Mouse (Mus musculus) ES-CJ7 (cell line): Measurements from ENCODE around the gene Tmem150c.
A peak's percentile ranks its signal among the peaks of the same experiment; 100 is the strongest.

Experiments
- DNase-seq: peaks from one replicate; pipeline ENCODE4 v3.0.0; 2011; ENCODE audit warnings: low read depth, low spot score

Gene Tmem150c

DNA sequence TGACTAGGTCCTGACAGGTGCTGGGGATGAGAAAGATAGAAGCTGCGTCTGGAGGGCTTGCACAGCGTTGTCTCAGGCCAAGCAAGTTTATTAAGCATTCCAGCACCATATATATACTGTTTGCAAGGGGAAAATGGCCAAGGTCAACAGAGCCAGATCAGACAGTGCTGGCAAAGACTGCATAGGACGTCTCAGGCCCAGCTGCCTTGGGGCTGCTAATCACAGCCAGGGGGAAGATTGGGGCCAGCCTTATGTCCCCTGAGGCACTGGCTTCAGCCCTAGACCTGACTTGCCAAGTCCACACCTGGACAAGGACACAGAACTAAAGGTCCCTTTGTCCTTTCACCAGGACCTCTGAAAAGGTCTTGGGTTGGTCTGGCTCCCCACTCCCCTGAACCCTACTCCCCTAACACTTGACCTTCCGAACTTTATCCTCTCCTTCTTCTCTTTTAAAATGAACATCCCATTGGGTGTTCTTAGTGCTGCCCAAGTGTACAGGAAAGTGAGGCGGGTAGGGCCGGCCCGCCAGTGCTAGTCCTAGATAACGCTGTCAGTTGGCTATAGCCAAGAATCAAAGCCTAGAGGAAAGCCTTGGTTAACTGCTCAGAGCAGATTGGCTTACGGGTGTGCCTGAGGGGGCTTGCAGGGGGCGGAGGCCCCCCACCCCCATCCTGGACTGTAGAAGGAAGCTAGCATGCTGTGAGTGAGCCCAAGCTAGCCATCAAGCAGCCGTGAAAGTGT lies 104.6 kb downstream of the Tmem150c start:
- DNase-seq = no peak

DNA sequence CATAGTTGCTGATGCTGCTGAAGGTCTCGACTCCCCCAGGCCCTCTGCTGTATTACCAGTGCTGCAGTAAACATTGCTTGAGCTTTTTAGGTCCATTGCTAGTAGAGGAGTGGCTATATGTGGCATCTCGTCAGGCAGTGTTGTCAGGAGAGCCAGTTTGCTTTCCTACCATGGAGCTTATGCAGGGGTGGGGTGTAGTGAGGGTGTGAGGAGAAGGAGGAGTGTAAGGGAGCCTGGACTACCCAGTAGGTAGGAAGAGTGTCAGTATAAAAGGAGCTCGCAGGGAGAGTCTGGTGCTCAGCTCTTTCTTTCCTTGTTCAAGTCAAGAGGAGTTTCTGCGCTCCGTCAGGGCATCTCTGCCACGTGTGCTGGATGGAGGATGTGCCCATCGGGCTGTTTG lies 106.9 kb downstream of the Tmem150c start:
- no peak for DNase-seq

DNA sequence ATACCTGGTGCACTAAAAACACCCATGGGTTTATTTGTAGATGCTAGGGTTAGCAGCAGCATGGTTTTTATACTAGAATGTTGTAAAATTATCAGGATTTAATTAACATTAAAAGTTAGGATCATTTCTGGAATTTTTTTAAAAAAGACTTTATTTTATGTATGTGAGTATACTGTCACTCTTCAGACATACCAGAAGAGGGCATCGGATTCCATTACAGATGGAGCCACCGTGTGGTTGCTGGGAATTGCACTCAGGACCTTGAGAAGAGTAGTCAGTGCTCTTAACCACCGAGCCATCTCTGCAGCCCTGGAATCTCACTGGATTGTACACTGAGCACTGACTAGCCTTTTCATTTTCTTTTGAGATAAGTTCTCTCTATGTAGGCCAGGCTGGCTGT lies 109.7 kb downstream of the Tmem150c start:
- DNase-seq = no peak

DNA sequence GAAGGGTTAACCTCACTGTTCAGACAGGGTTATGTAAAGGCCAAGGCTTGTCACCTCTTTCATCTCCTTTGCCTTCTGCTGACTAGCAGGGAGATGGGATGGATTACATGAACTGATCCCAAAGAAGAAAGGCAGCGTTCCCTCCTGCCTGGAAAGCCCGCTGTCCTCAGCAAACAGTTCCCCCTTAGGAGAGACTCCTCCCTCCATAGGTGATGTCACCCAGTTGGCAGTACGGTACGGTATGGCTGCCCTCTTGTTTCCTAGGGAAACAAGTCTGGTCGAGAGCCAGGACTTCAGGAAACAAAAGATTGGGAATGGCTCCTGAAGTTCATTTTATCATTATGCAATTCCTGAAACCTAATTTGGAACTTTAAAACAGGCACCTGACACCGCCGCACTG lies 111.7 kb downstream of the Tmem150c start:
- DNase-seq = no peak

DNA sequence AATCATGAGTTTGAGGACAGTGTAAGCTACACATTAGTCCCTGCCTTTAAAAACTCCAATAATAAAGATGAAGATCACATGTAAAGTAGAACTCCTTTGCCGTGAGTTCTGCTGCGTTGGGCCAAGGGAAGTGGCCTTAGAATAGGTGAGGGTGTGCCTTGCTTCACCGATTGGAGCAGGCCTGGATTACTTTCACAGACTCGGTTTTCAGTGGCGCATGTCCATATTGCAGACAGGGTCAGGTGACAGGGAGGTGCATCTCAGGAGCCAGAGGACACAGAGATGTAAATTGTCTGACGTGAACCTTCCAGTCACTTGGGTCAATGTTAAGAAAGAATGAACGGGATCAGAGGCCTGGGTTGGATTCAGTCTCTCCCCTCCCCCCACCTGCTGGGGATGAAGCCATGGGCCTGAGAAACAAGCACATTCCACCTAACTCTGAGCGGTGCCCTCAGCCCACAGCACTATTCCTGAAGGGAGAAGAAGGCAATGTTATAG lies 112.4 kb downstream of the Tmem150c start:
- peak; percentile 77 for DNase-seq

DNA sequence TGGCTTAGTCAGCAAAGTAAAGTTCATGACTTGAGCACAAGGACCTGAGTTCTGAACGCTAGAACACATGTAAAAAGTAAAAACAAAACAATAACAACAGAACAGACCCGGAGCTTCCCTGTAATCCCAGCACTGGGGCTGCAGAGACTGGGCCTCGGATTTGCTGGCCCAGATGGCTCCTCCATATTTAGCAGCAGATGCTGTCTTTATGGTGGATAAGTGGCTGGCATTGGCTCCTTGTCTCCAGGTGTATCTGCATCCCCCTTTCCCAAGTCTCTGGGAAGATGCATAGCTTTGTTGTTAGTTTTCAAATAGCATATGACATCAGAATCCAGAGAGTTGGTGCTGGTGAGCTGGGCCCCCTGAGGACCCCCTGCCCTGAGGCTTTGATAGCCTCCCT lies 113.5 kb downstream of the Tmem150c start:
- DNase-seq = no peak

DNA sequence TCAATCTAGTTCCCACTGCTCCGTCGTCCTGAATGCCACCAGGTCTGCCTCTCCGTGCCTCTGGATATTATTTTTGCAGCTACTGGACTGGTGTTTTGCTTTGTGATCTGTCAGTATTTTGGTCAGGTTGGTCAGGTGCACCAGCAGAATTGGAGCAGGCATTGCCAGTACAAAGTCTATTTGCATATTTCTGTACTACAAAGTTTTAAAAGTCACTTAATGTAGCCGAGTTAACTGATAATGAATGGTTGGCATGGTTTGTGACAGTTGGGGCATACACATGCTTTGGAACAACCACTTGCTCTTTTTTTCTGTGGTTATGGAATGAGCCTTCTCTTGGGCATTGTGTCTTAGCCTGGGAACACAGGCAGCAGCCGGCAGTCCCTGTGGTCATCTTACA lies 115.0 kb downstream of the Tmem150c start:
- no peak for DNase-seq

DNA sequence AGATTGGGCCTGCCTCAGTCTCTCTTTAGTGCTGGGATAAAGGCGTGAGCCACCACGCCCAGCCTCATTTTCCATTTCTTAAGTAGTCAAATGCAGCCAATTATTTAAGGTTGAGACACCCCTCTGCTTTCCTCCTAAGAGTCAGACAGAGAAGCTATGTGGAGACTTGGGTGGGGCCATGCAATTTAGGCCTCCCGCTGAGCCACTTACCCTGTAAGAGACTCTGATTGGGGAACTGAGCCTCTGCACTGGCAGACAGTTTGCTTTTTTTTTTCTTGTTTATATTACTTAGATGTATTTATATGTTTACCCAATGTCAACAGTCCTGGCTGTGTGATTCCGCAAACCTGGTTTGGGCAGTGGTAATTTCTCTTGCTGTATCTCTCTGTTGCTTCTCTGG lies 115.6 kb downstream of the Tmem150c start:
- DNase-seq = peak; percentile 95

DNA sequence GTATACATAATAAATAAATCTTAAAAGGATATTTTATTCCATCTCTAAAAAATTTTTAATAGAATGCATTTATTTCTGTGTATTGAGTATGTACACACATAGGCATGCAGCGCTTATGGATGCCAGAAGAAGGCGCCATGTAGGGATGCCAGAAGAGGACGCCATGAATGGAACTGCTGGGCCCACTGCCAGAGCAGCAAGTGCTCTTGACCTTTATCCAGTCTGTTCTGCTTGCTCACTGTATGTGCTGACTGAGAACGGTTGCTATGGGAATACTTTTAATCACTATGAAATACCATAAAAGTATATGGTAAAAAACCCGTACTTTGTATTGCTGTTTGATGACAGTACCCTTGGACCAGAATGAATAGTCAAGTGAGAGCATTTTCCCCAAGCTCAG lies 116.2 kb downstream of the Tmem150c start:
- DNase-seq = peak; percentile 62

DNA sequence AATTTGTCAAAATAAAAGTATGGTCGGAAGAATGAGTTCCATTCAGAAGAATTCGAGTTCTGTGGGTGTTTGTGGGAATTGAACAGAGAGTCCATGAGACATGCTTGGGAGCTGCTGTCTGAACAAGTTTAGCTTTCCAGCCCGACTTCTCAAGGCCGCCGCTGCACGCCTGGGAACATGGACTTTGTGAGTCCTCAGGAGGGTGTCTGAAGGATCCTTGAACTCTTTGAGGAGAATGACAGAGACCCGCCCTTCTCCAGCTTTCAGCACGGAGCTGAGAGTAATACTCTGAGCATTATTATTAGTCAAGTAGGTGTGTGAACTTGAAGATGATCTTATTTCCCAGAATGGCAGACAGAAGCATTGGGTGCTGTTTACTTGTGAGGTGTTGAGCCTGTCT lies 117.1 kb downstream of the Tmem150c start:
- no peak for DNase-seq

DNA sequence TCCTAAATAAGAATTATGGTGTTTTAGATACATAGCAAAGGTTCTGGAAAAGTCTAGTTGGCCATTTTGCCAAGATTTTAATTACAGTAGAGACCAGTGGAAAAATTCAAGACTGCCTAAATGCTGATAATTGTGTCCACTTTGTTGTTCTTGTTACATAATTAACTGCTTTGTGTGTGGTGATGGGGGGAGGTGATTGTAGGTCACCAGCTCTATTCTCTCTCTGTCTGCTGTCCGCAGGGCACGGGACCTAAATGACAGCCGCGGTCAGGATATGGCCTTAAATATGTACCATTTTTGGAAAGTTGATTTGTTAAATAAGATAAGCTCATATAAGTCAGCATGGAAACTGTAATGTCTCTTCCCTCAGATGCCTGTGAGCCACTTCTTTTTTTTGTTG lies 118.3 kb downstream of the Tmem150c start:
- DNase-seq = no peak

DNA sequence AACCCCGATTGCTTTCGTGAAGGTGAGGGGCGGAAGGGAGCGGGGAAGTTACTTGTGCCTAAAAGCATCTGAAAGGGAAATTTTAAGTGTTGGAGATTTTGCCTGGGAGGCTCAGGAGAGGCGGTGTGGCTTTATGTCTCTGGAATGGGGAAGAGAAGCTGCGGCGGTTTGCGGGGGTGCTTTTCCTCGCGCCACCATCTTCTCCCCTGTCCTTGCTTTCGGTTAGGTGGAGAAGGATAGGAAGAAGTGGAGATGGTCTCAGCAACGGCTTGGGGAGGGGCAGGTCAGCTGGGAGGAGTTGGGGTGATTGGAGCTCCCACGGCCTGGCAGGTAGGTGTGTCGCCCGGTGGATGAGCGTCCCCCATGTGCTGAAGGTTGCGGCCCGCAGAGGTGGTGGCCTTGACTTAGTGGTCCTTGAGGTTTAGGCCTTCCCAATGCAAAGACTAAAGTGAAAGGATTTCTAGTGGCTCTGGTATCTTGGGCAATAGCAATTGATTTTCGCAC lies 119.3 kb downstream of the Tmem150c start:
- DNase-seq = peak; percentile 62

DNA sequence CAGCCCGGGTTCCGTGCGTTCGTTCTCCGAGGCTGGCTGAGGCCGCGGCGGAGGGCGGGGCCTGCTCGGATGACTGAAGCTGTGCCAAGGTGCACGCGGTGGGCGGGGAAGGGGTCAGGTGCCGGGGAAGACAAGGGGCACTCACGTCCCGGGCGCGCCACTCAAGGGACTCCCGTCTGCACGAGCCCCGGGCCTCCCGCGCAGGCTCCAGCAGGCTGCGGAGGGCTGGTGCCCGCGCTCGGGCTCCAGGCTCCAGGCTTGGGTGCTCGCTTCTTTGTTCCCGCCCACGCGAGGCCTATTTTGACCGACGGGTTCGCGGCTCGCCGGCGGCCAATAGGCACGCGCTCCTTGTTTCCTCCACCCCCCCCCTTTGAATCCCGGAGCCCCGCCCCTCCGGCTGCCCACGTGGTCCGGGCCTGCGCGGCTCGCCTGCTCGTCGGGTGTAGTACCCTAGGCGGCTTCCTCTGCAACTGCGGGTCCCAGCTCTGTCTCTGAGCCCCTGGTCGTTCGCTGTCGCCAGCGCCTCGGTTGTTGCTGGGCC lies 119.9 kb downstream of the Tmem150c start, which contains the start of the genes Hnrnpdl and Enoph1:
Hnrnpdl (minus strand) TSS at position 63 of the 541 bp plus-strand sequence.
Enoph1 (plus strand) TSS at position 384 of the 541 bp plus-strand sequence.
- peak; percentile 91 for DNase-seq

DNA sequence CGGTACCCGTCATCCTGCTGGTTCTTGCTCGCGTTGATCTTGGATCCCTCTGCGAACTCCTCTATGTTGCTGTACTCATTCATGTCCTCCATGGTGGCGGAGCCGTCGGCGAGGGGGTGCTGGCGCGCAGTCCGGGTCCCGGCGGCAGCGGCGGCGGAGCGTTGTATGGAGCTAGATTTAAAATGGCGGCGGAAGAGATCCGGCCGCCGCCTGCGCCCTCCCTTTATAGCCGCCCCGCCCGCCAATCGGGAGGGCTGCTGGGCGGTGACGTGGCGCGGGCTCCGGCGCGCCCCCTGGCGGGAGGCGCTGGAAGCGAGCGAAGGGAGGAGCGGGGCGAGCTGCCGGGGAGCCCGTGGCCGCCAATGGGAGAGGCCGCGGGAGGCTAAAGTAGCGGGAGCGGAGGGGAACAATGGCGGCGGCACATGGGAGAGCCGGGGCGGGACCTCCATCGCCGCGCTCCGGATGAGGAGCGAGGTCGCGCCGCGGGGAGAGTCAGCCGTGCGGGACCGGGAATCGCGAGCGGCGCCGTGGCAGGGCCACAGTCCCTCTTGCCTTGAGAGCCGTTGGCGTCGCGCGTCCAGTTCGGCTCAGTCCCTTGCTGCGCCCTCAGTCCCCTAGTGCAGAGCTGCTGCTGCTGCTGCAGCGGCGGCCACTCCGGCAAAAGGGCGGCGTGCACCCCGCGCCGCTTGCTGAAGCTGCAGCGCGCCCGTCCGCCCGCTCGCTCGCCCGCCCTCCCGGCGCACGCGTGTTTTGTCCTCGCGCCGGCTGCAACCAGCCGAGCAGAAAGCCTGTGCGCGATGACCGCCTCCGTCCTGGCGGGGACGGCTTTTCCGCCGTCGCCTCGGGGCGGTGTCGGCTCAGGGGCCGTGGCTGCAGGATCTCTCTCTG lies 120.7 kb downstream of the Tmem150c start:
- DNase-seq = peak; percentile 88

DNA sequence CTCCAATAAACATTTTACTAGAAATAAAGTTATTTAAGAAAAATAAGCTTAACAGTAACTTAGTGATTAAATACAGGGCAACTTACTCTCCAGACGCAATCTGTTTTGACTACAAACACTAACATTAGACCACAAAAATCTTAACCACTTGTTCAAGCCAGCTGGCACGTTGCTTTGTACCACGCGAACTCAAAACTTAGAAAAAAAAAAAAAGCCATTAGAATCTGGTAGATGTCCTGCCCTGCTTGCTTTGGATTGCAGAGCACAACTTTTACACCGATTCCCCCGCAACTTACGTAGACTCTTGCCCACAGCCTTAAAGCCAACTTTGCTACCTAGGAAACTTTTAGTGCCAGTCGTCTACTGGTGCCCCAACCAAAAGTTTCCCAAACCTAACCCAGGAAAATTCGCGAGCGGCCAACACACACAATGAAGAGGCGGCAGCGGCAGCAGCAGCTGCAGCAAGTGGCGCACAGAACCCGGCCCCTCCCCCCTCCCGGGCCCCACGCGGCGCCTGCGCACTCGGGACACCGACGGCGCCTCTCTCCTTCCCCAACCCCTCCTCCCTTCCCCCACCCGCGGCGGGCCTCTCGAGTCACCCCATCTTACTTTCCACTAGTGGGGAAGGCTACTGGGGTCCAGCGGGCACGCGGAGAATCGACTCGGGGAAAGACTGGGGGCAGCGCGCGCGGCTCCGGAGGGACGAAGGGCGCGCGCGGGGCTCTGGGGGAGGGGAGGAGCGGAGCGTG lies 121.5 kb downstream of the Tmem150c start:
- peak; percentile 77 for DNase-seq

DNA sequence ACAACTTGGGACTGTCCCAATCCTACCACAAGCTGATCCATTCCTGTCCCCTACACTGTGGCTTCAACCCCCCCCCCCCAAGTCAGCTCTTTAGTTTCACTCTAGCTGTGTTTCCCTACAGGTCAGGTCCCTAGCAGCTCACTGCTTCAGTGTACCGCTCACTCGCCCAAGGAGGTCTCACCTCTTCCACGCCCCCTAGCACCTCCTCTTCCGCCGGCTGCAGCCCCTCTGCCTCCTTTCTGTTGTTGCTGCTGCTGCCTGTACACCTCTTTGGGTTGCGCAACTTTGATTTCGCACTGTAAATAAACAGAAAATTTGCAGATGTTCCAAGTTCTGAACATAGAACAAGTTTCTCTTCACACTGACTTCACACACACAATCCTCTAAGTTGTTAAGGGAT lies 122.9 kb downstream of the Tmem150c start:
- peak; percentile 73 for DNase-seq

DNA sequence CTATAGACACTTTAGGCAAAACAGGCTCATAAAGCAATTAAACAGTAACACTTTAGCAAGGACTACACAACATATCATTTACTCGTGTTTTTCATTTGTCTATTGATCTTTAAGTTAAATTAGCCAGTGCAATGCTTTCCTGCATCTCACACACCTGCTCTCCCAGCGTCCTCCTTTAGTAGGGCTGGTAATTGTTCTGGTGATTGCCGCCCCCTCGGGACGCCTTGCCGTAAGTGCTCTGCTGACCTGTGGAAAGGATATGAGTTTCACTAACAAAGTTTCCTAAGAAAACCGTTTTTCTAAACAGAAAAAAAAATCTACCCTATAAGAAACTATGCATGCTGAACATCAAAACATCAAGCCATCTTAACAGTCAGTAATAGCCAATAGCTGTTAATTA lies 123.7 kb downstream of the Tmem150c start:
- peak; percentile 46 for DNase-seq

DNA sequence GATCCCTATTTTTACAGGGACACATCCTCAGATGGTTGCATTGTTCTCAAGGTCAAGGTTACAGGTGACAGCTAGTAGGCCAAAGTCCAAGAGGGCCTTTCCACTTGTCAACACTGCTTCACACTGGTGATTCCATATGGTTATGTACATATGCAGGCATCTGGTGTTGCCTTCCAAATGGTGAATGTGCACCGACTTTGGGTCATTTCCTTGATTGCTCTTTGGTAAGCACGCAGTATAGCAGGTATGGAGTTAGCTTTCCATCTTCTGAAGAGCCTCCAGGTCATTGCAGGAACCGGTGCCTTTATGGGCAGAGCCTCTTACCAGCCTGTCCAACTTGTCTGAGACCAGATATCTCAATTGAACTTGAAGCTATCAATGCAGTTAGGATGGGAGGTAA lies 127.0 kb downstream of the Tmem150c start:
- peak; percentile 33 for DNase-seq

DNA sequence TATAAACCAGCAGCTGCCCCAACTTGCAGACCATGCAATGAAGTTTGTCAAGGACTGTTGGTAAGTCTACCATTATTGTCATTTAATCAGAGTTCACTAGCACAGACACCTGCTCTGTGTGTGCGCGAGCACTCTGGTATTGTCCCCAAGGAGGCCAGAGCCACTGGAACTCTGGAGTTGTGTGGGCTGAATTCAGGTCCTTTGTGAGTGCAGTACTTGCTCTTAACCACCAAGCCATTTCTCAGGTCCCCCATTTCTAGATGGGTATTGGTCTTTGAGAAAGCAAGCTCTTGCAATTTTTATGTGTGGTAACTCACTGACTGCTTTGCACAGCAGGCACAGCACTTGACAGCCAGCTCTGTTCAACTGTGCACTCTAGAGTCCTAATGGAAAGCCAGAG lies 127.5 kb downstream of the Tmem150c start:
- peak; percentile 52 for DNase-seq

DNA sequence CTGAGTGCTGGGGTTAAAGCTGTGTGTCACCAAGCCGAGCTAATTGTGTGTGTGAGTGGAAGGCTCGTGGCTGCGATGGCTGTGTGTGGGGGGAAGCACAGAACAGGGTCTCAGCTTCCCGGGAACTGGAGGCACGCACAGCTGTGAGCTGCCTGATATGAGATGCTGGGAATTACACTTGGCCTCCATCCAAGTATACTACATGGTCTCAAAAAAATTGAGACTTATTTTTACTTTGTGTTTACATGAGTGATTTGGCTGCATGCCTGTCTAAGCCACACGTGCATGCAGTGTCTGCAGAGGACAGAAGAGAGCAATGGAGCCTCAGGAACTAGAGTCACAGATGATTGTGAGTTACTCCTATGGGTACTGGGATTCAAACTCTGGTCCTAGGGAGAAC lies 129.5 kb downstream of the Tmem150c start:
- DNase-seq = no peak
